Mouse (Mus musculus): Measurements from ENCODE around the gene Atad1.

GRCm38 (mm10) chr19:32675766-32676165 lies 63.8 kb downstream of the Atad1 start:
- TF ChIP-seq CTCF (IDR thresholded peaks at IDR 0.05; ENCODE audit: control insufficient read depth, insufficient read depth, low read length) (no peak), POLR2A (IDR thresholded peaks at IDR 0.05; ENCODE audit: borderline replicate concordance, control insufficient read depth, low read depth, low read length) (no peak)

Data from bone marrow, adult 2 months (tissue).